Mouse (Mus musculus) hindbrain, embryonic 12.5 days (tissue): ENCODE data around the gene Zfp750. TPM values are rescaled to one million over a fixed set of nuclear protein-coding genes. Genes with fewer than 3 reads are reported as not detected.

ENCODE experiments used
- ATAC-seq: fragments of 200-750 bp; cut with Nextera tagmentation; 2 replicates; pipeline ENCODE4 v1.8.0; 2017; ENCODE audit warnings: moderate TSS enrichment; ENCODE audit not compliant: low FRiP score
- H3K27ac ChIP-seq: fragments of 300-500 bp; sonication (generic); 2 replicates; pipeline ENCODE4 v1.5.1; 2016; ENCODE audit warnings: mild to moderate bottlenecking
- H3K27me3 ChIP-seq: fragments of 300-500 bp; sonication (generic); 2 replicates; pipeline ENCODE4 v1.6.1; 2016; ENCODE audit warnings: mild to moderate bottlenecking
- H3K36me3 ChIP-seq: fragments of 300-500 bp; sonication (generic); 2 replicates; pipeline ENCODE4 v1.6.1; 2016; ENCODE audit warnings: mild to moderate bottlenecking
- H3K4me1 ChIP-seq: fragments of 300-500 bp; sonication (generic); 2 replicates; pipeline ENCODE4 v1.6.1; 2016
- H3K4me2 ChIP-seq: fragments of 300-500 bp; sonication (generic); replicated peaks from 2 replicates; pipeline ENCODE4 v1.6.1; 2016; ENCODE audit warnings: mild to moderate bottlenecking
- H3K4me3 ChIP-seq: fragments of 300-500 bp; sonication (generic); 2 replicates; pipeline ENCODE4 v1.5.1; 2016; ENCODE audit warnings: mild to moderate bottlenecking
- H3K9ac ChIP-seq: fragments of 300-500 bp; sonication (generic); 2 replicates; pipeline ENCODE4 v1.6.1; 2016; ENCODE audit warnings: mild to moderate bottlenecking, moderate library complexity
- H3K9me3 ChIP-seq: fragments of 300-500 bp; sonication (generic); replicated peaks from 2 replicates; pipeline ENCODE4 v1.6.1; 2016; ENCODE audit warnings: mild to moderate bottlenecking
- WGBS: fragments of 180-500 bp; shearing (Covaris S2); methylation state at CpG from one replicate; pipeline ENCODE4 v1.1.7; 2016; 5-methylcytosine and 5-hydroxymethylcytosine counted together
- polyA plus RNA-seq: library from polyadenylated mRNA; unstranded; fragments of >200 nt; fragmentation: Nextera tagmentation; extraction: Ambion mirVana; gene quantifications from 2 replicates; pipeline ENCODE4 v1.2.1, GENCODE M21; 2016

Zfp750 gene
- polyA plus RNA-seq, 1 experiment from 2014 or later, result 1.1 TPM

GRCm38 (mm10) chr11:121549843-121550647 lies 30.9 kb upstream of the Zfp750 start:
- no peak overlapping the region for H3K4me2 ChIP-seq
- peak overlapping the region; percentile 12; the same call in 1 of the 2 replicates for H3K27ac ChIP-seq
- no peak overlapping the region for H3K9ac ChIP-seq
- WGBS, result 58% methylated on average over 17 of the region's 17 CpGs
- H3K4me3 ChIP-seq, result no peak overlapping the region
- no peaks in the 10 kb centered on the region for H3K9me3 ChIP-seq
- peaks cover 26% of the 10 kb centered on the region for H3K4me1 ChIP-seq
- H3K27me3 ChIP-seq, result no peaks in the 10 kb centered on the region
- ATAC-seq, result 0 out of 2 replicates have a peak, but pooled peaks have one; percentile 52
- H3K36me3 ChIP-seq, result no peaks in the 10 kb centered on the region

- H3K4me3 ChIP-seq, result no peak overlapping the region
- H3K27me3 ChIP-seq, result no peaks in the 10 kb centered on the region
- peak; percentile 29; the same call in 1 of the 2 replicates for ATAC-seq
- H3K36me3 ChIP-seq, result no peaks in the 10 kb centered on the region
- WGBS, result 56% methylated on average over 12 of the region's 12 CpGs
- no peaks in the 10 kb centered on the region for H3K9me3 ChIP-seq
- no peak overlapping the region for H3K9ac ChIP-seq
- H3K27ac ChIP-seq, result peak overlapping the region; percentile 12; the same call in 1 of the 2 replicates
- H3K4me1 ChIP-seq, result peaks cover 26% of the 10 kb centered on the region
- no peak overlapping the region for H3K4me2 ChIP-seq
Measured at GRCm38 (mm10) chr11:121548996-121549842, 30.1 kb upstream of the Zfp750 start.

GRCm38 (mm10) chr11:121547925-121548324 lies 28.8 kb upstream of the Zfp750 start:
- Histone ChIP-seq H3K36me3 (0 out of 2 replicates have a peak, but pooled peaks cover 8% of the 10 kb centered on the region), H3K9me3 (no peaks in the 10 kb centered on the region), H3K9ac (no peak overlapping the region), H3K27ac (no peak overlapping the region; the same call in 1 of the 2 replicates), H3K27me3 (no peaks in the 10 kb centered on the region), H3K4me2 (no peak overlapping the region), H3K4me3 (no peak overlapping the region), H3K4me1 (peaks cover 26% of the 10 kb centered on the region)
- no peak for ATAC-seq
- WGBS, result 95% methylated on average over 4 of the region's 4 CpGs

GRCm38 (mm10) chr11:121547234-121547633 lies 28.1 kb upstream of the Zfp750 start:
- Histone ChIP-seq H3K4me2 (no peak overlapping the region), H3K4me3 (no peak overlapping the region), H3K27ac (no peak overlapping the region), H3K9ac (no peak overlapping the region), H3K4me1 (peaks cover 25% of the 10 kb centered on the region), H3K27me3 (no peaks in the 10 kb centered on the region), H3K36me3 (0 out of 2 replicates have a peak, but pooled peaks cover 8% of the 10 kb centered on the region), H3K9me3 (no peaks in the 10 kb centered on the region)
- no peak for ATAC-seq
- 92% methylated on average over 5 of the region's 5 CpGs for WGBS

- H3K4me1 ChIP-seq, result peaks cover 18% of the 10 kb centered on the region
- H3K9ac ChIP-seq, result no peak overlapping the region
- H3K4me3 ChIP-seq, result no peak overlapping the region
- peaks cover 22% of the 10 kb centered on the region for H3K36me3 ChIP-seq
- H3K27me3 ChIP-seq, result no peaks in the 10 kb centered on the region
- no peaks in the 10 kb centered on the region for H3K9me3 ChIP-seq
- ATAC-seq, result no peak
- H3K4me2 ChIP-seq, result no peak overlapping the region
- H3K27ac ChIP-seq, result no peak overlapping the region
- WGBS, result 87% methylated on average over 3 of the region's 3 CpGs
Measured at GRCm38 (mm10) chr11:121545398-121546034, 26.4 kb upstream of the Zfp750 start.

GRCm38 (mm10) chr11:121544755-121545397 lies 25.7 kb upstream of the Zfp750 start:
- Histone ChIP-seq H3K4me2 (no peak overlapping the region), H3K9ac (no peak overlapping the region), H3K27me3 (no peaks in the 10 kb centered on the region), H3K4me3 (no peak overlapping the region), H3K9me3 (no peaks in the 10 kb centered on the region), H3K36me3 (peaks cover 22% of the 10 kb centered on the region), H3K27ac (no peak overlapping the region), H3K4me1 (peaks cover 12% of the 10 kb centered on the region)
- 77% methylated on average over 7 of the region's 7 CpGs for WGBS
- no peak for ATAC-seq

GRCm38 (mm10) chr11:121543922-121544321 lies 24.8 kb upstream of the Zfp750 start:
- Histone ChIP-seq H3K4me3 (no peak overlapping the region), H3K4me2 (no peak overlapping the region), H3K27me3 (no peaks in the 10 kb centered on the region), H3K4me1 (peaks cover 2% of the 10 kb centered on the region), H3K9me3 (no peaks in the 10 kb centered on the region), H3K36me3 (peaks cover 22% of the 10 kb centered on the region), H3K27ac (no peak overlapping the region), H3K9ac (no peak overlapping the region)
- ATAC-seq, result no peak
- 85% methylated on average over 9 of the region's 9 CpGs for WGBS

- H3K9ac ChIP-seq, result no peak overlapping the region
- 91% methylated on average over 5 of the region's 5 CpGs for WGBS
- ATAC-seq, result no peak
- no peak overlapping the region for H3K4me2 ChIP-seq
- H3K9me3 ChIP-seq, result no peaks in the 10 kb centered on the region
- H3K27me3 ChIP-seq, result no peaks in the 10 kb centered on the region
- H3K27ac ChIP-seq, result no peak overlapping the region
- no peaks in the 10 kb centered on the region for H3K4me1 ChIP-seq
- H3K4me3 ChIP-seq, result no peak overlapping the region
- peaks cover 22% of the 10 kb centered on the region for H3K36me3 ChIP-seq
Measured at GRCm38 (mm10) chr11:121543287-121543856, 24.2 kb upstream of the Zfp750 start.

GRCm38 (mm10) chr11:121542471-121542870 lies 23.3 kb upstream of the Zfp750 start:
- no peak overlapping the region for H3K27ac ChIP-seq
- no peak overlapping the region for H3K4me2 ChIP-seq
- H3K9ac ChIP-seq, result no peak overlapping the region
- H3K4me3 ChIP-seq, result no peak overlapping the region
- peaks cover 22% of the 10 kb centered on the region for H3K36me3 ChIP-seq
- 82% methylated on average over 4 of the region's 4 CpGs for WGBS
- no peaks in the 10 kb centered on the region for H3K4me1 ChIP-seq
- no peaks in the 10 kb centered on the region for H3K27me3 ChIP-seq
- H3K9me3 ChIP-seq, result no peaks in the 10 kb centered on the region
- no peak for ATAC-seq

GRCm38 (mm10) chr11:121536528-121536927 lies 17.4 kb upstream of the Zfp750 start:
- ATAC-seq, result no peak
- Histone ChIP-seq H3K4me2 (no peak overlapping the region), H3K4me1 (peaks cover 3% of the 10 kb centered on the region; the same call in 1 of the 2 replicates), H3K4me3 (no peak overlapping the region), H3K27ac (no peak overlapping the region), H3K9ac (no peak overlapping the region), H3K36me3 (peaks cover 7% of the 10 kb centered on the region), H3K27me3 (no peaks in the 10 kb centered on the region), H3K9me3 (no peaks in the 10 kb centered on the region)
- 54% methylated on average over 3 of the region's 3 CpGs for WGBS

- Histone ChIP-seq H3K4me2 (no peak overlapping the region), H3K27me3 (no peaks in the 10 kb centered on the region), H3K4me3 (no peak overlapping the region), H3K27ac (no peak overlapping the region), H3K9me3 (no peaks in the 10 kb centered on the region), H3K36me3 (no peaks in the 10 kb centered on the region), H3K9ac (no peak overlapping the region), H3K4me1 (0 out of 2 replicates have a peak, but pooled peaks cover 3% of the 10 kb centered on the region)
- WGBS, result 86% methylated on average over 3 of the region's 3 CpGs
- ATAC-seq, result no peak
Measured at GRCm38 (mm10) chr11:121529747-121530146, 10.6 kb upstream of the Zfp750 start.
